Mouse (Mus musculus) bone marrow macrophage, adult 2 months (primary cell): ENCODE measurements around the gene Hnrnpab.

Experiments
- CTCF ChIP-seq: IDR thresholded peaks from 2 replicates; pipeline ENCODE4 v1.5.1; 2012; ENCODE audit warnings: low read depth, mild to moderate bottlenecking, low read length, moderate library complexity
- POLR2A ChIP-seq: IDR thresholded peaks from 2 replicates; pipeline ENCODE4 v1.6.1; 2012; ENCODE audit warnings: mild to moderate bottlenecking, low read depth, low read length, borderline replicate concordance

DNA sequence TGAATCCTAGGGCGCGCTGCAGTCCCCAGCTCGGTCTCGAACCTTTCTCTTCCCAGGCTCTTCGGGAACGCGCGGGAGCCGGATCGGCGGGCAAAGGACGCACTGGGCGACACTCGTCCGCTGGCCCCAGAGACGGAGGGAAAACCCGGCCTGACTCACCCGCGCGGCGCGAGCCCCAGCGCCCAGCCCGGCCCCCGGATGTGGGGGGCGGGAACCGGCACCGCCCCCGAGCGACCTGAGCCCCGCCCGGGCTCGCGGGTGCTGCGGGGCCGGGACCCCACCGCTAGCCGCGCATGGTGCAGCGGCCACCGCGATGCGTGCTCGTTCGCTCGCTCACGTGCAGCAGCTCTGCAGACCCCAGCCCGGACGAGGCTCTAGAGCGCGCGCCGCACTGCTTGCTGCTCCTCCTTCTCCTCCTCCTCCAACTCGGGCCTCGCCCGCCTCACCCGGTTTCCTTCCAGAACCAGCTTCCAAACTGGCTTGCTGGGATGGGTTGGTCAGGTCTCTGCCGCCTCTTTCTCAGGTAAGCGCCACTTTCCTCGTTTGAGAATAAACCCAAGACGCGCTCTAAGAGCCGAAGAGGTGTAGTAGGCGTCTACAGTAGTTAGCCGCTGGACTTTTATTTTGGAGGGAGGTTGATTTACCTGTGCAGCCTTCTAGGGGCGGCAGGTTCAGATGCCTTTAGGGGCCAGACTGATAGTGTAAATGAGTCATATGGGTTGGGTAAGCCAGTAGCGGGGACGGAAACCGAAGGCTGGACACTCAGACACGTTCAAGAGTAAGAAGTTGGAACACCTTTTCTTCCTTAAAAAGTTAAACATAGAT is 44.3 kb upstream of the Hnrnpab start, which contains the start of the genes N4bp3 and D930048N14Rik:
- no peak for TF ChIP-seq CTCF
- TF ChIP-seq POLR2A = no peak
